Mouse (Mus musculus): ENCODE data around the gene Olfr766-ps1. TPM values are rescaled to one million over a fixed set of nuclear protein-coding genes. Genes with fewer than 3 reads are reported as not detected.
"Not testable (repeated sequence)": the region's sequence is repeated elsewhere in the genome, so short reads cannot be mapped to it uniquely, and the experiment has no call there.

Olfr766-ps1 gene
- not detected in 2 replicates for polyA plus RNA-seq (2015; fragmentation: Nextera tagmentation; extraction: Ambion mirVana)

DNA sequence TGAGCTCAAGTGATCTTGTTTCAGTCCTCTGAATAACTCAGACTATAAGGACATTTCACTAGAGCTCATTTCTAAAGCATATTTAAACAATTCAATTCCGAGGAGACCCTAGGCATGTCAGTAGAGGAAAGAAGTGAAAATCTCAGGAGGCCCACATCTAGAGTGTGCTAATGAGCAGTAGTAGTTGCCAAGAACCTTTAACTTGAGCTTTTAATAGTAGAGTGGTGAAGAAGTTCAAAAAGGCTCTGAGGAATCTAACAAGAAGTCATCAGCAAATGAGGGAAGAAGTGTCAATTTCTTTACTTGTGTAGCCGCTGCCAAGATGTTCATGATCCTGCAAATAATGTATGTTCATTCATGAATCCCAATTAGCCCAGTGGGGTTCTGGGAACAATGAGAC, at the start of gene Olfr766-ps1:
TSS of gene Olfr766-ps1 (minus strand) at position 101 of the 400 bp plus-strand sequence.
- no peak within 1 kb of the TSS for H3K27ac ChIP-seq
- H3K36me3 ChIP-seq = no peaks in the 10 kb centered on the region
- no peaks in the 10 kb centered on the region for H3K4me1 ChIP-seq
- H3K27me3 ChIP-seq = no peaks in the 10 kb centered on the region
- H3K4me3 ChIP-seq = no peak within 1 kb of the TSS
- 83% methylated on average over 2 of the region's 2 CpGs for WGBS
- no peaks in the 10 kb centered on the region for H3K9me3 ChIP-seq
- ATAC-seq (ENCODE audit: insufficient number of reproducible peaks, insufficient read depth, low FRiP score, low TSS enrichment, low read depth) = no peak
- no peak within 1 kb of the TSS for H3K4me2 ChIP-seq
- no peak within 1 kb of the TSS for H3K9ac ChIP-seq

DNA sequence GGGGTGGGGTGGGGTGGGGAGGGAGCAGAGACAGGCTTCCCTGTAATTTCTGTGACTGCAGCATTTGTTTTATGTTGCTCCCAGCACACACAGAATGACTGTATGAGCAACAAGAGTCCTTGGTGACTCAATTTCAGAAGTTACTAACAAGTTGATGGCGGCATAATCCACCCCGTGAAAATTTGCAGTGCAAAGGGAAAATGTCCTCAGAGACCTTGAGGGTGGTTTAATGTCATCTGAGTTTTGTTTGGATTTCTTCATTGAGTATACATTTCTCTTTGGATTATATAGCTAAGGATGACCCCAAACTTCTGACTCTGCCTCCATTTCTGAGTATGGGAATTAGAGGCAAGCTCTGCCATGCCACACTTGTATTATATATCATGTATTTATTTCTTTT, 49.0 kb upstream of the Olfr766-ps1 start, which contains the start of gene Olfr769:
TSS of gene Olfr769 (minus strand) at position 101 of the 400 bp plus-strand sequence.
- WGBS = 67% methylated on average over 2 of the region's 2 CpGs

DNA sequence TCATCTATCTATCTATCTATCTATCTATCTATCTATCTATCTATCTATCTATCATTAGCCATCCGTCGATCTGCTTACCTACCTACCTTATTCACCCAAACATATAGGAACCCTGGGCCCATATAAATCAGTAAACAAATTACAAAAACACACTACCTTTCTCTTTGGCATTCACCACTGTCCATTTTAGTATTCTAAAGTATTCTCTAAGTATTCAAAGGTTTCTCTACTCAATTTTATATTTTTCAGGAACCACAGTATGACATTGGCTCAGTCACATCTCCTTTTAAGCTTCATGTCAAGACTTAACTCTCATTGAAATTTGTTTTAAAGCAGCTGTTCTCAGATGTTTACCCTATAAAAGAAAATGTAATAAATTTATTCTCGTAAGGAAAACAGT, 46.4 kb upstream of the Olfr766-ps1 start:
- Histone ChIP-seq H3K9ac (no peak overlapping the region), H3K9me3 (no peaks in the 10 kb centered on the region), H3K27me3 (no peaks in the 10 kb centered on the region), H3K4me1 (no peaks in the 10 kb centered on the region), H3K36me3 (no peaks in the 10 kb centered on the region), H3K4me3 (no peak overlapping the region), H3K4me2 (no peak overlapping the region), H3K27ac (no peak overlapping the region)
- no peak for ATAC-seq (ENCODE audit: insufficient number of reproducible peaks, insufficient read depth, low FRiP score, low TSS enrichment, low read depth)
- WGBS = 88% methylated on average over 3 of the region's 3 CpGs

More for the DNA sequence above, 49.0 kb upstream of the Olfr766-ps1 start, which contains the start of gene Olfr769:
- no peak for ATAC-seq (ENCODE audit: insufficient number of reproducible peaks, insufficient read depth, low FRiP score, low TSS enrichment, low read depth)
- H3K27me3 ChIP-seq = no peaks in the 10 kb centered on the region
- no peaks in the 10 kb centered on the region for H3K9me3 ChIP-seq
- H3K9ac ChIP-seq = no peak within 1 kb of the TSS
- H3K4me1 ChIP-seq = no peaks in the 10 kb centered on the region
- H3K36me3 ChIP-seq = no peaks in the 10 kb centered on the region
- no peak within 1 kb of the TSS for H3K4me3 ChIP-seq
- no peak within 1 kb of the TSS for H3K4me2 ChIP-seq
- no peak within 1 kb of the TSS for H3K27ac ChIP-seq

DNA sequence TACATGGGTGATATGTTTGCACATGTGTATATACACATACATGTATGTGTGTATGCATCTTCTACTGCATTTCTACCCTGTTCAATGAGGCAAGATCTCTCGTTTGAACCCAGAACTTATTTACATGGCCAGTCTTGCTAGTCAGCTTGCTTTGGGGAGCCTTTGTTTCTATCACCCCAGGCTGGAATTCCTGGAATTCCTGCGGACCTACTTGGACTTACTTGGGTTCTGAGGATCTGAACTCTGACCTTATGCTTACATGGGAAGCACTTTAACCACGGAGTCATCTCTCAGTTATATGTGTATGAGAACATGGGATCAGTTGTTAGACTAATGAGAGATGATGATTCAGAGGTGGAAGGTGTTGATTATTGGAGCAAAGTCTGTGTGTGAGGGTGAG, 32.5 kb upstream of the Olfr766-ps1 start:
- Histone ChIP-seq H3K4me1 (no peaks in the 10 kb centered on the region), H3K27ac (no peak overlapping the region), H3K4me2 (no peak overlapping the region), H3K9me3 (no peaks in the 10 kb centered on the region), H3K36me3 (no peaks in the 10 kb centered on the region), H3K27me3 (no peaks in the 10 kb centered on the region), H3K9ac (no peak overlapping the region), H3K4me3 (no peak overlapping the region)
- WGBS = 24% methylated on average over 3 of the region's 3 CpGs
- ATAC-seq (ENCODE audit: insufficient number of reproducible peaks, insufficient read depth, low FRiP score, low TSS enrichment, low read depth) = no peak

DNA sequence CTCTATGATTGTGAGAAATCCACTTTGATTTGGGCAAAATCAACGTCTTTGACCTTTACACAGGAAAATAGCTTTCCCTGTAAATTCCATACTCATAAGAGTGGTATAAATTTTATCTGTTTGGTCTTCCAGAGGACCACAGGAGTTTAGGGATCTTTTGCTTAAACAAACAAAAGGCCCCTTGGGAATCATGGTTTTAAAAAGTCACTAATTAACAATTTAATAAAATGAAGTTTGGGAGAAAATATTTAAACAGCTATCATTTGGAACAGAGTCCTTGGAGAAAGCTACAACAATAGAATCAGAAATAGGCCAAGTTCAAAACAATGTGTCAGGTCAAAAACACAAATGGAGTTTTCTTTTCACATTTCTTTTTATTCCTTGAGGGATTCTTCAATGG, 30.5 kb upstream of the Olfr766-ps1 start, which contains the start of gene Olfr768:
TSS of gene Olfr768 (minus strand) at position 101 of the 400 bp plus-strand sequence.
- H3K27ac ChIP-seq = no peak within 1 kb of the TSS
- no peaks in the 10 kb centered on the region for H3K36me3 ChIP-seq
- H3K27me3 ChIP-seq = no peaks in the 10 kb centered on the region
- H3K4me3 ChIP-seq = no peak within 1 kb of the TSS
- H3K9me3 ChIP-seq = no peaks in the 10 kb centered on the region
- WGBS = 73% methylated on average over 1 of the region's 1 CpGs
- H3K9ac ChIP-seq = no peak within 1 kb of the TSS
- H3K4me2 ChIP-seq = no peak within 1 kb of the TSS
- no peaks in the 10 kb centered on the region for H3K4me1 ChIP-seq
- ATAC-seq (ENCODE audit: insufficient number of reproducible peaks, insufficient read depth, low FRiP score, low TSS enrichment, low read depth) = no peak

DNA sequence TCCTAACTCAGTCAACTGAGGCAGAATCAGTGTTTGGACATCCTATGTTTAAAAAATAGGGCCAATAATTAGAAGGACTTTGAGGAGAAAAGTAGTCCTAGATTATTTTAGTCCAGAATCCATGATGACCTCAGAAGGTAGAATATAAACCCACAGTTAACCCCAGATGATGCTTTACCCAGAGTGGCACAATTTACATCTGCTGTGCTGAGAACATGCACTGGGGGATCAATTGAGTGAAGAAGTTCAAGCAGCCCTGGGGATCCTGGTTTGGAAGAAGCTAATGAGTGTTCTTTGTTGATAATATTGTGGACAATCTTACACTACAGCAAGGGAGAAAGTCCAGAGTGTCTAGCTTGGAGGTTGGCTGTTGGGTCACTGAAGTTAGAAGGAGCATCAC, 14.0 kb upstream of the Olfr766-ps1 start, which contains the start of gene Olfr767:
TSS of gene Olfr767 (minus strand) at position 101 of the 400 bp plus-strand sequence.
- H3K4me3 ChIP-seq; H3K27me3 ChIP-seq; H3K27ac ChIP-seq; H3K9me3 ChIP-seq; H3K4me2 ChIP-seq; H3K9ac ChIP-seq; H3K4me1 ChIP-seq; H3K36me3 ChIP-seq; ATAC-seq (ENCODE audit: insufficient number of reproducible peaks, insufficient read depth, low FRiP score, low TSS enrichment, low read depth): not testable (repeated sequence)

DNA sequence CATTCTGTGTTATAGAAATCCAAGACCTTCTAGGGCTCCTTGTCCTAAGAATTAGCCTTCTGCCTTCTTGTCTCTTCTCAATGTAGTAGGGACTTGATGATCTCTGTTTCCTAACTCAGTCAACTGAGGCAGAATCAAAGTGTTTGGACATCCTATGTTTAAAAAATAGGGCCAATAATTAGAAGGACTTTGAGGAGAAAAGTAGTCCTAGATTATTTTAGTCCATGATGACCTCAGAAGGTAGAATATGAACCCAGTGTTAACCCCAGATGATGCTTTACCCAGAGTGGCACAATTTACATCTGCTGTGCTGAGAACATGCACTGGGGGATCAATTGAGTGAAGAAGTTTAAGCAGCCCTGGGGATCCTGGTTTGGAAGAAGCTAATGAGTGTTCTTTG, 18.9 kb downstream of the Olfr766-ps1 start, which contains the start of gene Olfr765:
TSS of gene Olfr765 (minus strand) at position 101 of the 400 bp plus-strand sequence.
- H3K27ac ChIP-seq; H3K4me1 ChIP-seq; H3K9me3 ChIP-seq; H3K4me2 ChIP-seq; H3K9ac ChIP-seq; ATAC-seq (ENCODE audit: insufficient number of reproducible peaks, insufficient read depth, low FRiP score, low TSS enrichment, low read depth); H3K27me3 ChIP-seq; H3K36me3 ChIP-seq; H3K4me3 ChIP-seq: not testable (repeated sequence)

DNA sequence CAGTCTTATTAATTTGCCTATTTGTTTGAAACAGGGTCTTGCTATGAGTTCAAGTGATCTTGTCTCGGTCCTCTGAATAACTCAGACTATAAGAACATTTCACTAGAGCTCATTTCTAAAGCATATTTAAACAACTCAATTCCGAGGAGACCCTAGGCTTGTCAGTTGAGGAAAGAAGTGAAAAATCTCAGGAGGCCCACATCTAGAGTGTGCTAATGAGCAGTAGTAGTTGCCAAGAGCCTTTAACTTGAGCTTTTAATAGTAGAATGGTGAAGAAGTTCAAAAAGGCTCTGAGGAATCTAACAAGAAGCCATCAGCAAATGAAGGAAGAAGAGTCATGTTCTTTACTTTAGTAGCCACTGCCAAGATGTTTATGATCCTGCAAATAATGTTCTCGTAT, 29.0 kb downstream of the Olfr766-ps1 start, which contains the start of gene Olfr764-ps1:
TSS of gene Olfr764-ps1 (minus strand) at position 101 of the 400 bp plus-strand sequence.
- no peak within 1 kb of the TSS for H3K4me2 ChIP-seq
- no peaks in the 10 kb centered on the region for H3K4me1 ChIP-seq
- H3K9ac ChIP-seq = no peak within 1 kb of the TSS
- no peak for ATAC-seq (ENCODE audit: insufficient number of reproducible peaks, insufficient read depth, low FRiP score, low TSS enrichment, low read depth)
- H3K36me3 ChIP-seq = no peaks in the 10 kb centered on the region
- H3K27me3 ChIP-seq = no peaks in the 10 kb centered on the region
- 79% methylated on average over 3 of the region's 3 CpGs for WGBS
- no peaks in the 10 kb centered on the region for H3K9me3 ChIP-seq
- H3K4me3 ChIP-seq = no peak within 1 kb of the TSS
- H3K27ac ChIP-seq = no peak within 1 kb of the TSS

DNA sequence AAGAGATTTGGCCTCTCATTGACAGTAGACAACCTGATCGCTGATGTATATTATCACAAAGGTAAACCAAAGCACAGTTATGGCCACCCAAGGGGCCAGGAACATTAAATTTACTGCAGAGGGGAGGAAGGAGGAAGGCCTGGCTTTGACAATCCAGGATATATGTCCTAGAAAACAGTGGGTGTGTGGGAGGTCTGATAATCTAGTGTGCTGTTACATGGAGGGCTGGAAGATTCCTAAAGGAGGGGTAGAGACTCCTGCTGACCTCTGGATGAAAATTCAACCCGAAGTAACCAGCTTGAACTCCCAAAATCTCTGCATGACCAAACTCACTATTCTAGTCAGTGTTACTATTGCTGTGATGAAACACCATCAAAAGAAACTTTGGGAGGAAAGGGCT, 40.4 kb downstream of the Olfr766-ps1 start:
- no peak for ATAC-seq (ENCODE audit: insufficient number of reproducible peaks, insufficient read depth, low FRiP score, low TSS enrichment, low read depth)
- no peak overlapping the region for H3K4me3 ChIP-seq
- 83% methylated on average over 2 of the region's 2 CpGs for WGBS

DNA sequence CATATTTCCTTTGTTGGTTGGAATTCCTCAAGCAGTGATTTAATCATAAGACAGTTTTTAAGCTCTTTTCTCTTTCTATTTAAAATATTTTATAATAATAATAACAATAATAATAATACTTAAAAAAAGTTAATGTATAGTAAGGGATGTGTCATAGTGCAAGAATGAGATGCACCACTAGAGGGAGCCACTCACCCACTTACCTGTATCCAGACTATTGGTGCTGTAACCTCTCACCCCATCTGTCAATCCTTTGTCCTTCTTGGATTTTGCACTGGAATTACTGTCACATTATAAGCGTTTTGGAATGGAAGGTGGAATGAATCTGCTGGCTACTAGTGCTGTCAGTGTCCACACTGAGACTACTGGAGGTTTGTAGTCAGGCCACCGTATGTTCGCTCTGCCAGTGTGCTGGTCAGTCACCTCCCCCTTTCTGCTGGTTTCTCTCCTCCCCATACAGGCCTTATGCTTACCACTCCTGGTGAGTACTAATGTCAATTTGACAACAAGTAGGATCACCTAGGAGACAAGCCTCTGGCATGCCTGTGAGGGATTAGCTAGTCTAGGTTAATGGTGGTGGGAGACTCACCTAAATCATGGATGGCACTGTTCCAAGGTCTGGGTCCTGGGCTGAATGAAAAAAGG, 42.6 kb downstream of the Olfr766-ps1 start:
- H3K4me1 ChIP-seq = no peaks in the 10 kb centered on the region
- no peaks in the 10 kb centered on the region for H3K36me3 ChIP-seq
- 0 out of 2 replicates have a peak, but pooled peaks have one; percentile 15 for ATAC-seq (ENCODE audit: insufficient number of reproducible peaks, insufficient read depth, low FRiP score, low TSS enrichment, low read depth)
- WGBS = 64% methylated on average over 3 of the region's 3 CpGs
- H3K27me3 ChIP-seq = no peaks in the 10 kb centered on the region
- H3K4me3 ChIP-seq = no peak overlapping the region
- H3K27ac ChIP-seq = no peak overlapping the region
- no peaks in the 10 kb centered on the region for H3K9me3 ChIP-seq
- H3K9ac ChIP-seq = no peak overlapping the region
- H3K4me2 ChIP-seq = no peak overlapping the region

More for the DNA sequence above, 40.4 kb downstream of the Olfr766-ps1 start:
- Histone ChIP-seq H3K27ac (no peak overlapping the region), H3K9me3 (no peaks in the 10 kb centered on the region), H3K36me3 (no peaks in the 10 kb centered on the region), H3K9ac (no peak overlapping the region), H3K4me2 (no peak overlapping the region), H3K4me1 (no peaks in the 10 kb centered on the region), H3K27me3 (no peaks in the 10 kb centered on the region)

DNA sequence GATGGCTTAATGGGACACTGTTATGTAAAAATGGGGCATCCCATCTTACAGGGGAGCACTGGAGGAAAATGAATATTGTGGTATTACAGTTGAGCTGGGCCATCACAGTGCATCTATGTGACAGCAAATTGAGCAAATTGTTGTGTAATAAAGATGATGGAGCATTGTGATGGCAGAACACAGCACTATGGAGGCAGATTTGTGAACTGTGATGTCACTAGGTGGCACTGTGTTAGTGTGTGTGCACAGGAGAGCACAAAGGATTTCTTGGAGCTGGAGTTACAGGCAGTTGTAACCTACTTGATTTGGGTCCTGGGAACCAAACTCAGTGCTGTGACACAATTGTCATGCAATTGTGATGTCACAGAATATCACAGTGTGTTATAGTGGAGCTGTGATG, 45.5 kb downstream of the Olfr766-ps1 start:
- ATAC-seq (ENCODE audit: insufficient number of reproducible peaks, insufficient read depth, low FRiP score, low TSS enrichment, low read depth) = no peak
- H3K4me2 ChIP-seq = no peak overlapping the region

DNA sequence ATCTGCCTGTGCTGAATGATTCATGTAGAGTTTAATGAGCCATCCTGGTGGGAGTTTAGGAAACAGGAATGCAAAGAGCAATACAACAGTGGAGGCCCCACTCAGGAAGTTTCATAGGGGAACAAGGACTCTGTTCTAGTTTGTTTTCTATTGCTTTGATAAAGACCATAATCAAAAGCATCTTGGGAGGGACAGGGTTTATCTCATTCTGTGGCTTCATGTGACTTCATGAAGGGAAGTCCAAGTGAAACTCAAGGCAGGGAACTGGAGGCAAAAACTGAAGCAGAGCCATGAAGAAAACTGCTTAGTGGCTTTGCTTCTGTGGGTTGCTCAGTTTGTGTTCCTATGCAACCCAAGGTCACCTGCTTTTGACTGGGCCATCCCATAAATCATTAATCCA, 54.3 kb downstream of the Olfr766-ps1 start:
- no peaks in the 10 kb centered on the region for H3K36me3 ChIP-seq
- no peak overlapping the region for H3K4me2 ChIP-seq
- H3K4me3 ChIP-seq = no peak overlapping the region

More for the DNA sequence above, 45.5 kb downstream of the Olfr766-ps1 start:
- H3K4me3 ChIP-seq = no peak overlapping the region
- H3K36me3 ChIP-seq = no peaks in the 10 kb centered on the region
- H3K4me1 ChIP-seq = no peaks in the 10 kb centered on the region
- no peaks in the 10 kb centered on the region for H3K9me3 ChIP-seq
- no peak overlapping the region for H3K9ac ChIP-seq
- H3K27ac ChIP-seq = no peak overlapping the region
- no peaks in the 10 kb centered on the region for H3K27me3 ChIP-seq

More for the DNA sequence above, 54.3 kb downstream of the Olfr766-ps1 start:
- no peak for ATAC-seq (ENCODE audit: insufficient number of reproducible peaks, insufficient read depth, low FRiP score, low TSS enrichment, low read depth)
- no peak overlapping the region for H3K9ac ChIP-seq
- no peaks in the 10 kb centered on the region for H3K4me1 ChIP-seq
- no peak overlapping the region for H3K27ac ChIP-seq
- H3K27me3 ChIP-seq = no peaks in the 10 kb centered on the region
- no peaks in the 10 kb centered on the region for H3K9me3 ChIP-seq

Measured in embryonic facial prominence, embryonic 13.5 days (tissue).